Mouse (Mus musculus) adrenal gland, postnatal 25 days (tissue): ENCODE data around the gene Defb47. TPM values are rescaled to one million over a fixed set of nuclear protein-coding genes. Genes with fewer than 3 reads are reported as not detected.

Experiments used
- DNase-seq: peaks from one replicate; pipeline ENCODE4 v3.0.0; 2021; ENCODE audit warnings: mixed read lengths
- long read RNA-seq: library from polyadenylated mRNA; stranded (forward); transcript quantifications from one replicate; pipeline ENCODE4 v2.0.0, GENCODE M21; 2021
- total RNA-seq: library from RNA; stranded (reverse); gene quantifications from 2 replicates; pipeline ENCODE4 v1.2.3, GENCODE M21; 2021

Gene Defb47
- total RNA-seq, result not detected in 2 replicates
- long read RNA-seq, result 0 reads

DNA sequence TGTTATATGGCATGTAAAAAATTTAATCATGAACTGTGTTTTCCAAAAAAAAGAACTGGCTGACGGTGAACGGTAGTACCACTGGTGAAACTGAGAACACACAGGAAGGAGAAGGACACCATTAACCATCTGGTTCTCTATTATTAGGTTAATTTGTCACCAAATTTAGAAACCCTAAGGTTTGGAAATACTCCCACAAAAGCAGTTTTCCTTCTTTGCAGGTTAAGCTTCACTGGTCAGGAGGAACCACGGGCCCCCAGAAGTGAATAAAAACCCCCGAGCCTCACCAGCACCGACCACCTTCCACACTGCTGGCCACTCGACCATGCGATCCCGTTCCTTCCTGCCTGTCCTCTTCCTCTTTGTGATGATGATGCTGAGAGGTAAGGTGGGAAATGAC, at the start of gene Defb47:
Defb47 (plus strand) TSS at position 301 of the 400 bp plus-strand sequence.
- no peak for DNase-seq

DNA sequence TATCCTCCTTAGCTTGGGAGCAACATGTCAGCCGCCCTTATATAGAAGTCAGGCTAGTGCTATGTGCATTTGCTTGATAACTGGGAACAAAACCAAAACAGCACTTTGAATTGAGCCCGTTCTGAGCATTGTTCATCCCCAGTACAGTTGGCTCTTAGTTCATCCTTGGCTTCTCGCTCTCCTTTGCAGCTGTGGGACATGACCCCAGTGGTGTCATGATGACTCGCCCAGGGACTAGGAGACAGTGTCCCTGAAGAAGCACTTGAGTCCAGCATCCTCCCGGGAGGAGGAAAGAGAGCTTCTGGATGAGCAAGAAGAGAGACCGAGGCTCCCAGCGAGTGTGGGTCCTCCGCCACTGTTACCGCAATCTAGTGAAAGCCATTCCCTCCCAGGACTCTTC, 41.8 kb upstream of the Defb47 start:
- no peak for DNase-seq

DNA sequence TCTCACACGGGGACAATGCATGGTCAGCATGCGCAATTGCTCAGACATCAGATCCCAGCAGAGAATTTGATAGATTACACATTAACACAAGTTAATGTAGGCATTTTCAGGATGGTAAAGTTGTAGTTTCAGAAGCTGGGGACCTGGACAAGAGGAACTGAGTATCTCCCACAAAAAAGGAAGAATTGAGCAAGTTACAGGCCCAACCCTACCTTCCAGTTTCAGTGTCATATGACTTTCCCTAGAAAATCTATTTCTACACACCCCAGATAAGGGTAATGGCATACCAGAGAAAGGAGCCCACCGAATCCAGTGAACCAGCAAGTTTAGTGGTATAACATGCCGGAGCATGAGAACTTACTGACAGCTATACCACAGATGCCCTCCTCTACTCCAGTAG, 34.2 kb upstream of the Defb47 start:
- DNase-seq, result no peak

DNA sequence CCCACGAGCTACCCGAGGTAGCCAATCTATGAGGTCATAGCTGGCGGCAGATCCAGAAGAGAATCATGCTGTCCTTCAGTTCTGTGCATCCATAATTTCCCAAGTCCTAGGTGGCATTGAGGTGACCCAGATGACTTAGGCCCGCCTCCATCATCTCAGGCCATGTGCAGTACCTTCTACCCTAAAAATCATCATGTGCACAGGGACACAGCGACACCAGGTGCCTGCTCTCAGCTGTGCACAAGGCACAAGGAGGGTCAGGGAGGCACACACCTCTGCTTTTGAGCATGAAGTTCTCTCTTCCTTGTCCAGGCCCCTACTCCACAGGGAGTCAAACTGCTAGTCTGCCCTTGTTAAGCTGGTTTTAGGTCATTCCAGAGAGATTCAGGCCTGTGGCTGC, 32.5 kb upstream of the Defb47 start:
- no peak for DNase-seq

DNA sequence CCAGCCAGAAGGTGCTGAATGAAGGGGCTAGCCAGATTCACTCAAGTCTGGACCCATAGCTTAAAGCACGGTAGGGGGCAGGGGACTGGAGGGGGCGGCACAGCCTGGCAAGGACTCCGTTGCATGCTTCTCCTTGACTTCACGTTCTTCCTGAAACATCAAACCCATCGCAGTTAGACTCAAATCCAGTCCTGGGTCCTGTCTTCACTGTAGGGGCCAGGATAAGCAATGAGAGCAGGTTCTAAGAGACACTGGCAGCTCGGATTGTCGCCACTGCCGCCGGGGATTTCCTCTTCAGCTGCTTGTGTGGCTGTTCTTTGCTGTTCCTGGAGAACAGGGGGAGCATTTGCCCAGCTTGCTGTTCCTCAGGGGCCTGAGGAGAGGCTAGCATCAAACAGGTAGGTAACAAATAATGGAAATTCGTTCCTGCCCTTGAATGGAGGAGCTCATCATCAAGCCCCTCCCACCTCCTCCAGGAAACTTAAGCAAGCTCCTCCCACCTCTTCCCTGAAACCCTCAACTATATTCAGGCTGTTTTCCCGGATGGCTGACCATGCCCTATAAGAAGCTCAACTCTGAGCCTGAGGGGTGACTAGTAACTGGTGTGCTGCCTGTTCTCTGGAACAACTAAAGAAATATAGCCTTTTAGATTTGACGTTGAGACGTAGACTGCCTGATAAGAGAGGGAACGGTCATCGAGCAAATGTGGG, 31.9 kb upstream of the Defb47 start:
- no peak for DNase-seq

DNA sequence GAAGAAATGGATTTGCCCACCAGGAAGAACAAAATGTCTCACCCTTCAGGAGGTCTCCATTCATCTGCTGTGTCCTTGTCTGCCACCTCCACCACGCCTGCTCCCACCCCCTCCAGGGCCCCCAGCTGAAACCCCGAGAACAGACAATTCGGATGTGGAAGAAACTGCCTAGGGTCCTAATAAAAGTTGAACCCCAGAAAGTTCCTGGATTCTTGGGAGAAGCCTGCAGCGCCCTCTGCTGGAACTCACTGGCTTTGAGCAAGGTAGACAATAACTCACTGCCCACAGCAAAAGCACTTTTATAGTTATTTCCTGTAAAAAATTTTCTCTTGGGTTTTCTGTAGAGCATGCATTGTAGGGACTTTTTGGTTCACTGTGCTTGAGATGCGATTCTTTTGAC, 22.8 kb upstream of the Defb47 start:
- peak; percentile 80 for DNase-seq

DNA sequence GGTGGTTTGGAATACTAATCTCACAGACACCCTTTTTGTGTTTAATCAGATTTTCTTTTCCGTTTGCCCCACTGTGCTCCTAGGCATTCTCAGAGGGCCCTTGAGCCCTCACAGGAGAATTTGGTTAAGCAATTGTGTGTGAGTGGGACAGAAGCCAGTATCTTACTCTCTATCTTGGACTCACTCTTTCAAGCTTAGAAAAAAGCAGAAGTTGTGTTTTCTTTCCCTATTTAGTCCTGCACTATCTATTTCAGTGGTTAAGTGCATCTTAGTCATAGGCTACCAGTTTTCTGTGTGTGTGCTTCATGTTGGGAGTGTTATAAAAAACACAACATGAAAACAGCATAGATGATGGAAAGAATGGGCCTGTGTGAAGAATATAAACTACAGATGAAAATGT, 18.1 kb upstream of the Defb47 start:
- DNase-seq, result no peak

DNA sequence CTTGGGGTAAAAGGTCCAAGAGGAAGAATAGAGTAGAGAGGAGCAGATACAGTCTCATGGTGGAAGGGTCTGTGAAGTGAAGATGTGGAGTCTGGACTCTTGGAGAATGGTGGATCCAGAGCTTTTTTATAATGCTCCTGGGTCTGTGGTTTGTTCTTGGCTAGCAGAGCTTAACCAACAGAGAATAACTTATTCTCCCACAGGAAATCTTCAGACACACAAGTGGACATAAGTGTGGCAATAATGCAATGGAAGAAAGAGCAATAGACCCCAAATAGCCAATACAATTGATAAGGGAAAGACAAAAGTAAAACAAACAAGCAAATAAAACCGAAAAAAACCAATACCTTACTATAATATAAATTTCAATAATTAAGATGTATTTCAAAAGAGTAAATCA, 13.5 kb upstream of the Defb47 start, which contains the start of gene Defb48:
Defb48 (minus strand) TSS at position 101 of the 400 bp plus-strand sequence.
- DNase-seq, result no peak

DNA sequence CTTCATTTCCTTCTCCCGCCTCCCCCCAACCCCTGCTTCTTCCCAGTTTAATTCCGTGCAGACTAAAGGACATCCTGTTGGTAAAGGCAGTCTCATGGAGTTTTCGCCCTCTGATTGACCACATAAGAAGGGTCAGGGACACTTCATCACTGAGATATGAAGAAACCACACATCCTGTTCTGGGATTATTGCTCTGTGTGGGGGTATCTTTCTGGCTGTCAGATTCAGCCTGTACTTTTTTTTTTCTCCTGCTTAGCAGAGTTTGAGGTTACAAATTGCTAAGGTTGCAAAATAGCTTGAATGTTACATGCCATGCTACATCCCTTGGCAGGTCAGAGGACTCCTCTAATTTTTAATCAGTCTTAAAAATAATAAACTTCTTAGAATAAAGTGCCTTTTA, 6.6 kb upstream of the Defb47 start:
- DNase-seq, result no peak

DNA sequence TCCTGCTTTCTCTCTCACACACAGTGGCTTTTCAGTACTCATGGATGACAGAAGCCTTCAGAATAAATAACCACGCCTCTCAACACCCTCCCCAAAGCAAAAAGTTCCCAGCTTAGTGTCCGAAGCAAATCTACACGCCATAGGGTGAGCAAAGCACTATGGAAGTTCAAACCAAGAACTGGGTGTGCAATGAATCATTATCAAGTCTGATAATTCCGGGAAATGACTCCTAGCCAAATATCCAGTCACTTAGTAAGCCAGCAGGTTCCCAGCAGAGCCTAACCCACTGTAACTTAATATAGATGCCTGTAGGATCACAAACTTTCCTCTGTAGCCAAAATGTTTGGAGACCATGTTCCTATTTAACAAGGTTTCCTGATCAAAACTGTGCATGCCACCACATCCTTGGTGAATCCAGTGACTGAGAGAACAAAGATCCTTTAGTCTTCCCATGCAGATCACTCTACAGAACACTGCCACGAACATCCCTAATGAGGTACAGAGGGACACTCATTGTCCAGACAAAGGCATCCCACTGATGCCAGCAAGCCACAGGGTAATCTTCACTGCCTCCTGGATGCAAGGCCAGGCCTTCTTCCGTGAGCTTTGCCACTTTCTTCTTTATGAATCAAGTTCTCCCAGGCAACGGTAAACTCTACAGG, 5.9 kb upstream of the Defb47 start:
- DNase-seq, result no peak

DNA sequence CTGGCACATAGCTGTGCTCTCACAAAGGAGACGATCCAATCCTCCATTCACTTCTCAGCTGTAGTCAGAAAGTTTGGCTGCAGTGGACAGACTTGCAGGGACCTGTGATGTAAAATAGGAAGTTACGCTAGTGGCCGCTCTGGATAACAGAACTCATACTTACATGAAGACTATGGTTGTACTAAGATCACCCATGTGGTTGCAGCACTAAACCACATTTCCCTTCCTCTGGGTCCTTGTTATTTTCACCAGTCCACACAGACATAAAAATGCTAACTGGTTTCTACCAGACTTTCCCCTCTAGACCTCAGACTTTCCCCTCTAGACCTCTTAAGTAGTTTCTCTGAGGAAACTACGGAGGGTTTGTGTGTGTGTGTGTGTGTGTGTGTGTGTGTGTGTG, 1.1 kb downstream of the Defb47 start:
- no peak for DNase-seq

DNA sequence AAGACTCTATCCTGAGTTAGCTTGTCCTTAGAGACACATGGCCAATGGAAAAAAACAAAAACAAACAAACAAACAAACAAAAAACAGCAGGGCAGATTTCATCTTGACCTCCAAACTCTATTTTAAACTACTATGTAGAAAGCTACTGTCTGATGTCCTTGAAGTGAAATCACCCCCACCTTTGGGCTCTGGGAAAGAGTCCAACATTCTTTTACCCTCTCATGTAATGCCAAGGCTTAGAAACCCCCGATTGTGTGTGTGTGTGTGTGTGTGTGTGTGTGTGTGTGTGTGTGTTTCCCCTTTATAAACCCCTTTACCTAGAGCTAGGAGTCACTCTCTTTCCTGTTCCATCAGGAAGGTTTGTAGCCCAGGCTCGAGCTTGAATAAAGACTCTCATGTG, 4.7 kb downstream of the Defb47 start:
- no peak for DNase-seq

DNA sequence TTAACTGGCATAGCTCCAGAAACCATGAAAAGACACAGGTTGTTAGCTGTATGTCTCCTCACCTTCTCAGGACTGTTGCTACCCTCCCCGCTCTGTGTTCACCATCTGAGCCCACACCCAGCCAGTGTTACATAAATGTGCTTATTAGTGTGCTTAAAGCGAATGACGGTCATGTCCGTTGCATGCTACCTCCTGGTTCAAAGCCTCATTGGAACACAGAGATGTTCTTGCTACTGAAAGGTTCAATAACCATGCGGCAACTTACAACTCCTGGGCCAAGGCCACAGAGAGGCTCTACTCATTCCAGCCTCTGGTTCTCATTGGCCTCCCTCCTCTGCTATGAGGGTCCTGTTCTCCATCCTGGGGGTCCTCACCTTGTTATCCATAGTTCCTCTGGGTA, 13.6 kb downstream of the Defb47 start, which contains the start of gene Defb43:
Defb43 (plus strand) TSS at position 301 of the 400 bp plus-strand sequence.
- no peak for DNase-seq

DNA sequence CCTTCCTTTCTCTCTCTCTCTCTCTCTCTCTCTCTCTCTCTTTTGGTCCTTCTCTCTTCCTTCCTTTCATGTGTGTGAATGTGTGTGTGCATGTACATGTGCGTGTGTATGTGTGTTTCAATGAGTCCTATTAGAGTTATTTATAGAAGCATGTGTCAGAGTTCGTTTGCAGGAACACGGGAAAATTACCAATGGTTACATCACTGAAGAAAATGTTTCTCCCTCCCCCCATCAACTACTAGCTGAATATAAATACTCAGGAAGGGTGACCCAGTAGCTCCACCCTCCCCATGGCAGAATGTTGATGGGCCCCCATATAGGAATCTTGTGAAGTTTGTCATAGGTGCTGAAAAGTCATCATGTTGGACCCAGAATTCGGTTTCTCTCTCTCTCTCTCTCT, 15.2 kb downstream of the Defb47 start:
- DNase-seq, result no peak

DNA sequence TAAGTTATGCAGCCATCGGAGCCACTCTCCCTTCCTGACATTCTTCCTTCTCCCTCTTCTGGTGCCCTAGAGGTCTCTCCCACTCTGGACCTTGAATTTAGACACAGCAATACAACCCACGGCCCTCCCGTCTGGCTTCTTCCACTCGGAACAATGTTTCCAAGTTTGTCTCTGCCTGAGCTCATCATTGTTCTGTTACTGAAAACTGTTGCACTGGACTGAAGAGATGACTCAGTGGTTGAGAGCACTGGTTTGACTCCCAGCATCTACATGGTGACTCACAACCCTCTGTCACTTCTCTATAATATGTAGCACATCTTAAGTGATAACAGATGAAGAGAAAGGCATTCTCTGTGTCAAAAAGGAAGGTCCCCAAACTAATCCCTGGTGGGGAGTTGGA, 16.8 kb downstream of the Defb47 start:
- DNase-seq, result no peak

DNA sequence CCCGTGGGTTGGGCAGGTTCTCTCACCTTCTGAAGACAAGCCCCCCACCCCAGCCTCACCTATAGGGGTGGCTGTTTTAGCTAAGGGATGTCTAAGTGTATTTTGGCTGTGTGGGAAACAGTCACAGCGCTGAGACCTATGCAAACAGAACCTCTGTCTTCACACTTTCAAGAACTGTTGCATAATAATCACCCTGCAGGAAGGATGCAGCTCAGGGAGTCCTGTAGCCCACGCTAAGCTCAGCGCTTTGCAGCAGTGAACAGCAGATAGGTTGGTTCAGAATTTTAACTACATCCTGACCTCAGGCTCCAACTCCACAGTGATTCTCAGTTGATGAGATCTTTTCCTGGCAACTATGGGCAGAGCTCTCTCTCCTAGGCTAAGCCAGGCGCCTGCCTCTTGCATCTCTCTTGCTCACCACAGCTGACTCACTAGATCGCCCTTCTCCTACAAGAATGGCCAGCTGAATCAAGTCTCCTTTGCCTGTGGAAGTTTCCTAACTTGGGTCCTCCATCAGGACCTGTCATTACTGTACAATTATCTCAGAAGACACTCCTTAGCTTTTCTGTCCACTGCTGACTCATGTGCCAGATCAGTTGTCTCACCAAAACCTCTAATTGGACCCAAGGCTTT, 22.8 kb downstream of the Defb47 start:
- DNase-seq, result no peak

DNA sequence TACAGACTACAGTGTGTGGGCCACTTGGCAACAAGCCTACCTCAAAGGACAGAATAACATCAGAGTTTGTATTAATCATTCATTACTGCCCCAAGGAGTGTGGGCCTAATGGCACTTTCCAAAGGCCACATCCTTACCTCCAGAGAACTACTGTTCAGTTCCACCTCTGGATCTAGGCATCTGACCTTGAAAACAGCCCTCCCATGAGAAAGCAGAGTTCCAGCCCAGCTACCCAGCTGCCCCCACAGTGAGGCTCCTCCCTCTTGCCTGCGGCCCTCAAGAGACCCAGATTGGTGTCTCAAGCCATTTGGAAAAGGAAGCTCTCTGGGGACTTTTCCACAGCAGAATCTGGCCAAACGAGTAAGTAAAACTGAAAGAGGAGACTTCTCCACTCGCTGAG, 48.8 kb downstream of the Defb47 start, which contains the start of gene Defb42:
Defb42 (plus strand) TSS at position 301 of the 400 bp plus-strand sequence.
- no peak for DNase-seq

DNA sequence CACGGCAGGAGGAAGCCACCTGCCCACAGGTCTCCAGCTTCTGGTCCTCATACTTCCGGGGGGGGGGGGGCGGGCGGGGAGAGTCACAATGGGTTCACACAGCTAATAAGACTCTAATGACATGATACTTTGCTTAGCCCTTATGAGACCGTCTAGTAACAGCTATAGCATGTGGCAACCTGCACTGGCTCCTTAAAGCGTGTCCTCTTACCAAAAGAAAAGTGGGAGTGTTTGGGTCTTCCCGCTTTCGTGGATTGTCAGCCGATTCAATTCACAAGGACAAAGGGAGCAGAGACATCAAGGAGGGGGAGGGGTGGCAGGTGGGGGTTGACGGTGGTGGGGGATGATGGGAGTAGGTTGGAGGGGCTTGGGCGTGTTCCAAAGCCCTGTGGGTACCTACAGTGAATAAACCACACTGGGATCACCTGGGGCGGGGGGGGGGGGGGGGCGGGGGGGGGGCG, 52.1 kb downstream of the Defb47 start, which contains the start of gene Defb30:
Defb30 (minus strand) TSS at position 51 of the 461 bp plus-strand sequence.
- no peak for DNase-seq

Other genes starting within 250 kb of the Defb47 start
- 59.8 and 80.8 TPM in 2 replicates for gene Ints6, start 236.9 kb upstream of the Defb47 start, total RNA-seq
- gene Wdfy2, start 160.4 kb upstream of the Defb47 start, total RNA-seq, result 43.2 and 46.3 TPM in 2 replicates
- not detected in 2 replicates for gene Defb48, start 13.6 kb upstream of the Defb47 start, total RNA-seq
- not detected in 2 replicates for gene Defb43, start 13.7 kb downstream of the Defb47 start, total RNA-seq
- 0.61 TPM in 1 of 2 replicates, not detected in the other for gene Defb42, start 48.9 kb downstream of the Defb47 start, total RNA-seq
- gene Defb30, start 51.9 kb downstream of the Defb47 start, total RNA-seq, result not detected in 2 replicates